Mouse (Mus musculus) cerebellum, adult 9-10 months (tissue): ENCODE data around the gene Fbxo36.

Source experiments
- DNase-seq: peaks from one replicate; pipeline ENCODE4 v3.0.0; 2022

The Fbxo36 gene

GRCm38 (mm10) chr1:84839309-84840017 lies at the start of gene Fbxo36:
Fbxo36 (plus strand) TSS chr1:84839841.
- peak; percentile 90 for DNase-seq

DNA sequence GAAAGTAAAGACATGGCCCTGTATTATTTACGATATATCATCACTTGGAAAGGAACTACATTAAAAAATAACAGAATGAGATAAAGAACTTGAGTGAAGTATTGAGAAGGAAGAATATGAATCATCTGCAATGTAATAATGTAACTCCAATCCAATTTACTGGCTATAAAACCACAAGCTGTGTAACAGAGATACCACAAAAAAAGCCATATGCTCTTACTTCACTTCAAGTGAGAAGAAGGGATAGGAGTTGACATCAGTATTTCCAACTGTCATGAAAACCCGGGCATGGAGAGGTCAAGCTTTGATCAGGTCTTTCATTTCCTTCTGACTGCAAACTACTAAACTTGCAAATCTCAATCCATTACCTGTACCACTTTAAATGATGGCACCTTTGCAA lies 48.2 kb upstream of the Fbxo36 start:
- DNase-seq: no peak

GRCm38 (mm10) chr1:84795335-84795734 lies 44.3 kb upstream of the Fbxo36 start:
- DNase-seq: no peak

DNA sequence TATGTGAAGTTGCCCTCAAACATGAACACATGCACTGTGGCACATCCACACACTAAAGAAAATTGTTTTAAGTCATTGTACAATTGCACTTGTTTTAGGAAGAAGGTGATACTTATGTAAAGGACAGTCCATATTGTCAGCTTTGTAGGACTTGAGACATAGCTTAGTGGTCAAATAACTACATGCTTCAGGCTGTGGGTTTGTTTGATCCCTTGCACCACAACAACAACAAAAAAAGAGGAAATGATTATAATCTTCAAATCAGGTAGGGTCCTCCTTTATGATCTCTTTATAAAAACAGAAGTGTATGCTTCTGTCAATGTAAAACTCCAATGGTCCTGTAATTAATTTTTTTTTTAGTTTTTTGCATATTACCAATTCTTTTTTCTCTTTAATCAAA lies 40.5 kb upstream of the Fbxo36 start:
- no peak for DNase-seq

GRCm38 (mm10) chr1:84803788-84804187 lies 35.9 kb upstream of the Fbxo36 start:
- no peak for DNase-seq

- no peak for DNase-seq
Measured at GRCm38 (mm10) chr1:84817596-84817995, 22.0 kb upstream of the Fbxo36 start.

DNA sequence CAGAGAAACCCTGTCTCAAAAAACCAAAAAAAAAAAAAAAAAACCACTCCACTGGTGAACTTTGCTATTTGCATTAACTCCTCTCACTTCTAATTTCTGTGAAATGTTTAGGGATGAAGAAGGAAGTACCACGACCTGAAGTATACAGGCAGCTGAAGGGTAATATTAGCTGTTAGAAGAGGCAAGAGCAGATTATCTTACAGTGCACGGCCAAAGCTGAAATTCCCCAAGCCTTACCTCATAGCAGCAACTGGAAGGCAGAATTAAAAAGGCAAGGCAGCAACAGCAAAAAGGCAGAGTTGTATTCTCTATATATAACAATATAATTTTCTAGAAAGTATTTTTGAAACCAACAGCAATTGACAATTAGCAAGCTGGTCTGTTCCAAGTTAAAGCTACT lies 14.6 kb upstream of the Fbxo36 start:
- no peak for DNase-seq

DNA sequence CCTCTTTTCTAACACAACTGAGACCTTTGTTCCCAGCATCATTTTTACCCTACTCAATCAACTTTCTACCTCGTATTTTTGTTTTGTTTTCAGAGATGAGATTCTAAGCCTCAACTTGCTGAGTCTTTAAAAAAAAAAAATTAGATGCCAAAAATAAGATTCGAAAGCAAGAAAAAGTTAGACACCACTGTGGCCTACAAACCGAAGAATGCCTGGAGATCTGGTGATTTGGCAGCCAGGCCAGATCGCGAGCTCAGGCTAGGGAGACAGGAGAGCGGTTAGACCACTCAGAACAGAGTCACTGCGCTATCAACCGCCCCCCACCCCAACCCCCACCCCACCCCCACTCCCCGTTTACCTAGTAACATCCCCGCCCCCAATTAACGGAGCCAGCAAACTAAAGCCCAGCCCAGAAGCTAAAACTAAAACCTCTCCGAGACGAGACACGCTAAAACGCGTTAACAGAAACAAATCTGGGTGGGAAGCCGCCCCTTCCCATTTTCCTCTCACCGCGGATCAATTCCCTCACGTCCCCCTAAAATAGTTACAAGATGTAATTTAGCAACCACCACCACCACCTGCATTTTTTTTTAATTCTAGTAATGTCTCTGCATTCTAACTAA lies 2.0 kb upstream of the Fbxo36 start:
- DNase-seq: no peak

DNA sequence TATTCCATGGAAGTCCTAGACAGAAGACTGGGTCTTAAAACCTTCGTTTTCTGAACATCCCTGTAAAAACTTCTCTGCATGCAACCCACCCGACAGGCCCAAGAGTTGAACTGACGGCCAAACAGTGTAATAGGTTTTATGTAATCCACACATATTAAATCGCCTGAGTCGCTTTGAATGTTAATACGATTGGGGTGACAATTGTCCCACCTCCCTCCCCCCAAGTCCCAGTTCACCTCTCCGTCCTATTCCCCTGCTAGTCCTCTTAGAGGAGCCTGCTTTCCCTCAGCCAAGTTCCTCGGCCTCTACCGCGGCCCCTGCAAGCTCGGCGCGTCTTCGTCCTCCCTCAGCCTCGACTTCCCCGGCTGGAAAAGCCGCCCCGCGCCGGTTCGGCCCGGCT lies 1.5 kb upstream of the Fbxo36 start:
- peak; percentile 36 for DNase-seq

DNA sequence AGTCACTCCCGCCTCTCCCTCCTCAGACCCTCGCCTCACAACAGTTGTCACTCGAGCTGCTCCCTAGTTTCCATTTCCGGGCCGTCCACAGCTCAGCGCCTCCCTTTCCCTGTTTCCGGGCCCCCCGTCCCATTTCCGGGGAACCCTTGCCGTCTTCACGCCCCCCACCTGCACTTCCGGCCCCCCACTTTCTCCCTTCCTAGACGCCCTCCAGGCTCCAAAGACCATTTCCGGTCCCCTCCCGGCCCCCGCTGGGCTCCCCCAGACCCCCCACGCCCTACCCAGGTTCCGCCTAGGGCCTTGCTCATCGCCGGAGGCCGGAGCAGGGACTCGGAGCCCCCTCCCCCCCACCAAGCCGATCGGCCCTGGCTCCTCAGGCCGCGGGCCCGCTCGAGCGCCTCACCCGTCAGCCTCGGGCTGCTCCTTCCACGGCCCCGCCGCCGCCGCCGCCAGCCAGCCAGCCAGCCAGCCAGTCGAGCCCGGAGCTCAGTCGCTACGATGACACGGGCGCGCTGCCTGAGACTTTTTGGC lies 955 bp upstream of the Fbxo36 start:
- peak; percentile 66 for DNase-seq

DNA sequence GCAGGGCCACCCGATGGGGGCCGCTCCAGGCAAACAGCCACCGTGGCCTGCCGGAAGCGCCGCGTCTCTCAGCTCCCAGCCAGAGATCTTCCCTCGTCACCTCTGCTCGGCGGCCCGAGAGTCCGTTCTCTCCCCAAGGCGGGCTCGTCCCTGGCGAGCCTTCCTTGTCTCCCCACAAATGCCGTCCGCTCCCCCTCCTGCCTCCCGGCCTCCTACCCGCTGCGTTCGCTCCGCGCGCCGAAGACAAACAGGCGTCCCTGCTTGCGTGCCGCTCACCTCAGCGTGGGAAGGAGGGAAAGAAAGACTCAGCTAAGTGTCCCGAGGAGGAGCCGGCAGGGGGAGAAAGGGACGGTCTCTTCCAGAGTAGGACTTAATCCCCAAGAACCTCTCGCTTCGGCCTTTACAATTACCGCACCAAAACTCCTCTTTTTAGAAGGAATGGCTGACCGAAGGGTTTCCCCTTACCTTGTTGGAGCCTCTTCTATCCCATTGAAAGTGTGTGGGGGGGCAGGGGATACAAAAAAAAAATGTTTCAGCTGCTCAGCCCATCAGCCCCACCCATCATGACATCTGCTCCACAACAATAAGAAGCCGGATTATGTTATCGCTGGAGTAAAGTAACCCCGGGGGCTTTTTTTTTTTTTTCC lies 500 bp downstream of the Fbxo36 start, which contains the start of gene Trip12:
Gene Trip12, minus strand, starts transcription at position 499 of the 647 bp plus-strand sequence.
- DNase-seq: no peak

DNA sequence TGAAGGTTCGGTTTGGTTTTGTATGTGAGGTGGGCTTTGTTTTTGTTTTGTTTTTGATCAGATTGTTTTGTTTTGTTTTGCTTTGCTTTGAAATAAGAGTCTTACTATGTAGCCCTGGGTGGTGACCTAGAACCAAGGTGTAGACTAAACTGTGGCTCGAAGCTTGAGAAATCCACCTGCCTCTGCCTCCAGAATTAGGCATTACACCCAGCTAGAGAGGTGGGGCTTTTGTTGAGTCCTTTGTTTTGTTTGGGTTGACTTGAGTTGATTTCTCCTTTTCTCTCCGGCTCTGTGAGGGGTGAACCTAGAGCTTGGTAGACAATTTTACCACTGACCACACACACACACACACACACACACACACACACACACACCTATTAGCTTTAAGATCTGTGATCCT lies 1.4 kb downstream of the Fbxo36 start:
- DNase-seq: no peak

DNA sequence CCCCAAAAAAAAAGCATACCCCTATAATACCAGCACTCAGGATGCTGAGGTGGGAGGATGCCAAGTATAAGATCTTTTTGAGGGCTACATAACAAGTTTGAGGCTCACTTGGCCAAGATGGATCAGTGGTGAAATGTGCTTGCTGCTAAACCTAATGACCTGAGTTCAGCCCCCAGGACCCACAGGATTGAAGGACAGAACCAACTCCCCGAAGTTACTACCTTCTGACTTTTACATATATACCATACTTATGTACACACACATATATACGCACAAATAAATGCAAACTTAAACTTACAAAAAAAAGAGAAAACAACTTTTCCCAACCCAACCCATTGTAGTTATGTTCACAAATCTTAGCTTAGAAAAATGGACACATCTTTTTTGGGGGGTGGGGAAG lies 3.7 kb downstream of the Fbxo36 start:
- DNase-seq: no peak

DNA sequence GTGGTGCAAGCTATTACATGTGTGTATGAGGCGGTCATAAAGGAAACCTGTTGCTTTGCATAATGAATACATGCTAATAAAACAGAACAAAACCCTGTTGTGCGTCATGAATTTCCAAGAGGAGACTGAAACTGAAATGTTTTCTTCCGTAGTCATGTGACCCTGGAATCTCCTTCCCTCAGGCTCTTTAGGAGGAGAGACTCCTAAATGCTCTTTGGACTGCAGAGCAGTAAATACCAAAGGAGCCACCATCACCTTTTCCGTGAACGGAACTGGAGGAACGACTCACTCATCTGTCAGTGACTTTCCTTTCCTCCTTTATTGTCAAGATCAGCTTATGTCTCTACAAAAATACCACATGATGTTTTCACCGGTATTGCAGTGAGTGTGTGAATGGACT lies 8.1 kb downstream of the Fbxo36 start:
- DNase-seq: no peak

- no peak for DNase-seq
Measured at GRCm38 (mm10) chr1:84848335-84848734, 8.7 kb downstream of the Fbxo36 start.

DNA sequence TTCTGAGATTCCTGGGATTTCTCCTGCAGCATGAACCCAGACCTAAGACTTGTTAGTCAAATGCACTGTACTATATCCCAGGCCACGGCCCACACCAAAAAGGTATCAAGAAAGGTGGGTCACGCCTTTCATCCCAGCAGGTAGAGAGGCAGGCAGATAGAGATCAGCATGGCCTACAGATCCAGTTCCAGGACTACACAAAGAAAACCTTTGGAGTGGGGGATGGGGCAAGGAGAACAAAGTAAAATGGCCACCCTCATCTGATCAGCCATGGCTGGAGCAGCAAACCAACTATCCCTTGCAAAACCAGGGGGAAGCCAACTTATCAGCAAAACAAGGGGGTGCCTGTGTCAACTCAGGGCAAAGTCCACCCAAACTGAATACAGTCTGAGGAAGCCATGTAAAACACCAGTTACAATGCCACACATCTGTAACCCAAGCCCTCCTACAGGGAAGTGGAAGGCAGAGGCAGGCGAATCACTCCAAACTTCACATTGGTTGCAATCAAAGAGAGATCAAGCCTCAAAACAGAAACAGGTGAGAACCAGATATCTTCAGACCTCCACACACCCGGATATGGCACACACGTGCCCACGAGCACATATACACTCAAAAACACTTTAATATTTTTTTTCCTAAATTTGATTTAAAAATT lies 9.3 kb downstream of the Fbxo36 start:
- DNase-seq: no peak

DNA sequence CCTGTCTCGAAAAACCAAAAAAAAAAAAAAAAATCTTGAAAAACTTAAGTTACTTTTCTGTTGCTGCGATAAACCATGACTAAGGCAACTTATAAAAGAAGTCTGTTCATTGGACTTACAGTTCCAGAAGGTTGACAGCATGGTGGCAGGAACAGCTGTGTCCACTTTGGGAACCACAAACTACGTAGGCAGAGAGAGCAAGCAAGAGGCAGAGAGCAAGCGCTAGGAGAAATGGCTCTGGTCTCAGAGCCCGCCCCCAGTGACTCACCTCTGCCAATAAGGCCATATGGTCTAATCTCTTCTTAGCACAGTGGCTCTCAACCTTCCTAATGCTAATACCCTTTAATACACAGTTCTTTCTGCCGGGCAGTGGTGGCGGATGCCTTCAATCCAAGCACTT lies 10.2 kb downstream of the Fbxo36 start:
- DNase-seq: no peak

- no peak for DNase-seq
Measured at GRCm38 (mm10) chr1:84850471-84850870, 10.8 kb downstream of the Fbxo36 start.

DNA sequence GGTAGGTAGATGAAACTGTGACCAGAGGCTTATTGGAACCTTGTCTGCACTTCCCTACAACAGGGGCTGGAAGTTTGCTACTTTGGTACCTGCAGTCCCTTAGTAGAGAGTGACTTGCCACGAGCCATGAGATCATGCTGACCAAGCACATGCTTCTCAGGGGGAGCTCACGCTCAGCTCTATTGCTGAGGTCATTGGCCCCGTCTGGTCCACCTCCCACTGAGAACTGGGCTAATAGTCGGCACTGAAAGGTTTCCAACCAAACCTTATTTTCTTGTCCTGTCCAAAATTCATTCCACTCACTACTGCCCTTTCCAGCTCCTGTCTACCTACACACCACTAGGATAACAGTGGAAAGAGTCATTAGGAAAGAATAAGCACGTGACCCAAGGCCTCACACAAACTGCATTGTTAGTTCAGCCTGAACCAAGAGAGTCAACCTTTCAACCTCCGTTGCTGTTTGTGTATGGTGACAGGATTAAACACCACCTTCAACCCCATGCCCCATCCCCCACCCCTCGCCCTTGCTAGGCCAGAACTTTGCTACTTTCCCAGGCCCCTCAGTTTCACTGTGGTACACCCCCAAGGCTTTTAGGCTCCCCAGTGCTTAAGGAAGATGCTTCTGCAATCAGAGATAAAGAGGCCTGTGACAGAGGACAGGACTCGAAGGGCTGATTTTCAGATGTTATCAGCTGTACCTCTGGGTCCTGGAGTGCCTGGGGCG lies 12.0 kb downstream of the Fbxo36 start:
- DNase-seq: no peak

DNA sequence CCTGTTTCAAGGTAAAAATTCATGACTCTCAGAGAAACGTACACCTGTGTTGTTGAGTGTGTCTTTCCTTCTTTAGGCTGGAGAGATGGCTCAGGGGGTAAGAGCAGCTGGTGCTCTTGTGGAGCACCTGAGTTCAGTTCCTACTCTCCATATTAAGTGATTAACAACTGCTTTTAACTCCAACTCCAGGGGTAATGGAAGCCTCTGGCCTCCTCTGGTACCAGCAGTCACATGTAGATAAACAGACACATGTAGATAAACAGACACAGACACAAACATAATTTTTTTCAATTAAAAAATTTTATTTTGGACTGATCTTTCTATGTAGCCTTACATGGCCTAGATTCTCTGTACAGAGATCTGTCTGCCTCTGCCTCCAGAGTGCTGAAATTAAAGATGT lies 14.1 kb downstream of the Fbxo36 start:
- DNase-seq: no peak

DNA sequence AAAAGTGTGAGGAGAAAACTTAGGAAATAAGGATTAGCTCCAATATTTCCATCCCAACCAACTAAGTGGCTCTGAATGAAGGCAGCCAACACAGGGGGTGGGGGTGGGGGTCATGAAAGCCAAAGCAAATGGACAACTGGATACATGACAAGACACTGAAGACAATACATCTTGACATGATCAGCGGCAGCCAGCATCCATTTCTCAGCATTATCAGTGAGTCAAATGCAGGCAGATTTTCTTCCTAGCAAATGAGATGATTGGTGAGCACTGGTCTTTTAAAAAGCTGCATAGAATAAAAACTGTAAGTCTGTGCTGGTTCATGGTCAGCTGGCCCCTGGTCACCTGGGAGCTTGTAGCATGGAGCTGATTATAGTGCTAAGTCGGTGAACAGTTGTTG lies 15.3 kb downstream of the Fbxo36 start:
- no peak for DNase-seq

DNA sequence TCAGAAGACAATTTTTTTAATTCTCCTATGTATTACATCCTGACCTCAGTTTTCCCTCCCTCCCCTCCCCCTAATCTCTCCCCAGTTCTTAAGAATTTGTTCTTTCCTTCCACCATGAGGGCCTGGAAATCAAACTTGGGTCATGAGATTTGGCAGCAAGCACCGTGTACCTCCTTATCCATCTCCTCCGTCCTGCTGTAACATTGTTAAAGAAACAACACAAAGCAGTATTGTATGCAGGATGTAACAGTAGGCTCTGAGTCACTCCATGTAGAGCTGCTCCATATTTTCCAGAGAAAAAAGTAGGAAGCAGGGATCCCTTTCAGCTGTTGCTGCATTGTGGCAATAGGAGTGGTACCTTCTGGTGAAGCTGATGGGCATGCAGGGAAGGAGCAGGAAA lies 16.1 kb downstream of the Fbxo36 start:
- no peak for DNase-seq

GRCm38 (mm10) chr1:84859597-84859996 lies 20.0 kb downstream of the Fbxo36 start:
- no peak for DNase-seq
